Mouse (Mus musculus): Measurements from ENCODE around the gene Miga1. TPM values are rescaled to one million over a fixed set of nuclear protein-coding genes. Genes with fewer than 3 reads are reported as not detected.
"Not testable (repeated sequence)": the region's sequence is repeated elsewhere in the genome, so short reads cannot be mapped to it uniquely, and the experiment has no call there.

Gene Miga1
- polyA plus RNA-seq, 1 experiment from 2014 or later = 16.7 TPM

DNA sequence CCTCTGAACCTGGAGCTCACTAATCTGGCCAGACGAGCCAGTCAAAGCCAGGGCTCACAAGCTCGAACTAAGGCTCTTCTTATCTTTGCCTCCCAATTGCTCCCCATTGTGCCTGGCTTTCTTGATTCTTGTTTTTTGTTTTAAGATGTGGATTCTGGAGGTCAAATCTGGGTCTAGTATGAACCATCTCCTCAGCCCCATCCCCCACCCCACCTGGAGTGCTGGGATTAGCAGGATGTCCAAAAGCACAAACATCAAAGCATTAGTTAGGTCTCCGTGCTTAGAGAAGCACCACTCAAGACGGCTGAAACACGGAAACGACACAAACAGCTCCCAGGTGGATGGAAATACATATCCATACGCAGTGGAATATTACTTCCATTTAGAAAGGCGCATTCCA is 4.1 kb downstream of the Miga1 start:
- Histone ChIP-seq H3K4me1 (ENCODE audit: control insufficient read depth, insufficient read depth, low read length) (peaks cover 3% of the 10 kb centered on the region; the same call in 1 of the 2 replicates), H3K27ac (ENCODE audit: low read depth, low read length) (no peak overlapping the region), H3K4me3 (ENCODE audit: low read depth, low read length) (no peak overlapping the region), H3K9me3 (replicated peaks; ENCODE audit: control insufficient read depth, low read length) (no peaks in the 10 kb centered on the region), H3K9ac (ENCODE audit: low read depth, low read length) (no peak overlapping the region), H3K36me3 (ENCODE audit: control insufficient read depth, insufficient read depth, low read length) (peaks cover 17% of the 10 kb centered on the region), H3K4me2 (no peak overlapping the region), H3K27me3 (ENCODE audit: control insufficient read depth, insufficient read depth, low read length) (no peaks in the 10 kb centered on the region)
- WGBS (ENCODE audit: insufficient replicate concordance) = 68% methylated on average over 8 of the region's 8 CpGs
- no peak for ATAC-seq (replicated peaks; ENCODE audit: insufficient number of reproducible peaks, low FRiP score, low TSS enrichment)

DNA sequence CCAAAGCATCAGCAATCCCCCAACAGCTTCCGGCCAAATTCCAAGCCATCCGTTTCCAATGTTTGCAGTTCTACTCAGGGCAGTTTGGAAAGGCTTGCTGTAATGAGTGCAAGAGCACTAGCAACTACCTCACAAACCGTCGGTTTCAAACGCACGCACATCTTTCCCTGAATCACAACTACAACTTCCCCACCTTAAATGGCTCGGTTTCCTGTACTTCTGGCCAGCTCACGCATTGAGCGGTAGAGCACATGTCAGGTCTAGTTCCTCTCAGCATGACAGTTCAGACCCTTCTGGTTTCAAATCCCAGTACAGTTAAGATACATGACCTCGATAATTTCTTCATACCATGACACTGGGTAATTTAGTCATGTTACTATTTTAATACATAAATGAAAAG is 6.6 kb downstream of the Miga1 start:
- H3K36me3 ChIP-seq (ENCODE audit: control insufficient read depth, insufficient read depth, low read length) = peaks cover 17% of the 10 kb centered on the region
- H3K9me3 ChIP-seq (replicated peaks; ENCODE audit: control insufficient read depth, low read length) = no peaks in the 10 kb centered on the region
- H3K27me3 ChIP-seq (ENCODE audit: control insufficient read depth, insufficient read depth, low read length) = no peaks in the 10 kb centered on the region
- 93% methylated on average over 10 of the region's 10 CpGs for whole genome bisulfite sequencing (ENCODE audit: insufficient replicate concordance)
- no peak overlapping the region for H3K4me3 ChIP-seq (ENCODE audit: low read depth, low read length)
- no peak overlapping the region for H3K4me2 ChIP-seq
- no peak overlapping the region for H3K9ac ChIP-seq (ENCODE audit: low read depth, low read length)
- ATAC-seq (replicated peaks; ENCODE audit: insufficient number of reproducible peaks, low FRiP score, low TSS enrichment) = no peak
- no peak overlapping the region for H3K27ac ChIP-seq (ENCODE audit: low read depth, low read length)
- no peaks in the 10 kb centered on the region for H3K4me1 ChIP-seq (ENCODE audit: control insufficient read depth, insufficient read depth, low read length)

DNA sequence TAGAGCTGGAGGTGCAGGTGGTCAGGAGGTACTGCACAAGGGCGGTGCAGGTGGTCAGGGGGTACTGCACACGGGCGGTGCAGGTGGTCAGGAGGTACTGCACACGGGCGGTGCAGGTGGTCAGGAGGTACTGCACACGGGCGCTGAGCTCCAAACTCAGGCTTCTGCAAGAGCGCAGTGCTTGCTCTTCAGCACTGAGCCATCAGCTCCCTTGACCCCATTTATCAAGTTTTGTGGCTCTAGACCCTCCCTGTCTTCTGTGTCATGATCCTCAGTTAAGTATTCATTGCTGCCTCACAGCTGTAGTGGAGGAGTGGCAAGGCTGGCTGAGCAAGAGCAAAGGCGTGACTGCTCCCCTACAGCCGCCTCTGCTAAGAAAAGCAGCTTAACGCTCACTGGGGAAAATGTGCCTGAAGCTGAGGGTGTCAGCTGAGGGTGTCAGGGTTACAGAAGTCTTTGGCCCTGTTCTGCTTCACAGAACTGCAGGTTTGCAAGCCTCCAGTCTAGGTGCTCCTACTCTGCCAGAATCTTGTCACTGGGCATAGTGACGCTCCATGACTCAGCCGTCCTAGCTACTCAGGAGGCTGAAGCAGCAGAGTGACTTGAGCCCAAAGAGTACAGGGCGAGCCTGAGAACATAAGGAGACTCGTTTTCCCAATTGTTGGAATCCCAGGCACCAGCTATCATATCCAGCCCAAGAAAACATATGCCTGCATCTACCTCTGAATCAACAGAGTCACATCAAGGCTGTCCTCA is 7.5 kb downstream of the Miga1 start:
- Histone ChIP-seq H3K4me3 (ENCODE audit: low read depth, low read length) (no peak overlapping the region), H3K9ac (ENCODE audit: low read depth, low read length) (no peak overlapping the region), H3K4me1 (ENCODE audit: control insufficient read depth, insufficient read depth, low read length) (no peaks in the 10 kb centered on the region), H3K9me3 (replicated peaks; ENCODE audit: control insufficient read depth, low read length) (no peaks in the 10 kb centered on the region), H3K36me3 (ENCODE audit: control insufficient read depth, insufficient read depth, low read length) (peaks cover 17% of the 10 kb centered on the region), H3K27ac (ENCODE audit: low read depth, low read length) (no peak overlapping the region), H3K4me2 (no peak overlapping the region), H3K27me3 (ENCODE audit: control insufficient read depth, insufficient read depth, low read length) (no peaks in the 10 kb centered on the region)
- 90% methylated on average over 15 of the region's 15 CpGs for WGBS (ENCODE audit: insufficient replicate concordance)
- ATAC-seq (replicated peaks; ENCODE audit: insufficient number of reproducible peaks, low FRiP score, low TSS enrichment) = no peak

DNA sequence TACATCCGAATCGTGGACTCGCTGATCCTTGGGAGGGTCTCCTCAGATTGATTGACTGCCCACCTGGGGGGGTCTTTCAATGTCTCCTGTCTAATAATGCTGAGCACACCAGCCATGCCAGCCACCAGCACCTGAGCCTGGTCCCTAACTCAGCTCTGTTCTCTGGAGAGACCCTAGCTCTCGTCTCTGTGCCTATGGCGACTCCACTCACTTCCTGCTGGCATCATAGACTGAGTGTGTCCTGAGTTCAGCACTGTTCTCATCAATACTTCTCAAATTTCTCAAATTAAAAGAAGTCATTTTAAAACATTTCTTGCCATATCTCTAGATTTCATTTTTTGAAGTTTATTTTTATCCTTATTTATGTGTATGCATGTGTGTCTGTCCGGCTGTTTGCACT is 8.1 kb downstream of the Miga1 start:
- H3K4me2 ChIP-seq = no peak overlapping the region
- no peak overlapping the region for H3K4me3 ChIP-seq (ENCODE audit: low read depth, low read length)
- 92% methylated on average over 4 of the region's 6 CpGs for WGBS (ENCODE audit: insufficient replicate concordance)
- H3K27ac ChIP-seq (ENCODE audit: low read depth, low read length) = no peak overlapping the region
- no peaks in the 10 kb centered on the region for H3K27me3 ChIP-seq (ENCODE audit: control insufficient read depth, insufficient read depth, low read length)
- no peaks in the 10 kb centered on the region for H3K9me3 ChIP-seq (replicated peaks; ENCODE audit: control insufficient read depth, low read length)
- H3K9ac ChIP-seq (ENCODE audit: low read depth, low read length) = no peak overlapping the region
- H3K4me1 ChIP-seq (ENCODE audit: control insufficient read depth, insufficient read depth, low read length) = no peaks in the 10 kb centered on the region
- H3K36me3 ChIP-seq (ENCODE audit: control insufficient read depth, insufficient read depth, low read length) = peaks cover 13% of the 10 kb centered on the region
- no peak for ATAC-seq (replicated peaks; ENCODE audit: insufficient number of reproducible peaks, low FRiP score, low TSS enrichment)

DNA sequence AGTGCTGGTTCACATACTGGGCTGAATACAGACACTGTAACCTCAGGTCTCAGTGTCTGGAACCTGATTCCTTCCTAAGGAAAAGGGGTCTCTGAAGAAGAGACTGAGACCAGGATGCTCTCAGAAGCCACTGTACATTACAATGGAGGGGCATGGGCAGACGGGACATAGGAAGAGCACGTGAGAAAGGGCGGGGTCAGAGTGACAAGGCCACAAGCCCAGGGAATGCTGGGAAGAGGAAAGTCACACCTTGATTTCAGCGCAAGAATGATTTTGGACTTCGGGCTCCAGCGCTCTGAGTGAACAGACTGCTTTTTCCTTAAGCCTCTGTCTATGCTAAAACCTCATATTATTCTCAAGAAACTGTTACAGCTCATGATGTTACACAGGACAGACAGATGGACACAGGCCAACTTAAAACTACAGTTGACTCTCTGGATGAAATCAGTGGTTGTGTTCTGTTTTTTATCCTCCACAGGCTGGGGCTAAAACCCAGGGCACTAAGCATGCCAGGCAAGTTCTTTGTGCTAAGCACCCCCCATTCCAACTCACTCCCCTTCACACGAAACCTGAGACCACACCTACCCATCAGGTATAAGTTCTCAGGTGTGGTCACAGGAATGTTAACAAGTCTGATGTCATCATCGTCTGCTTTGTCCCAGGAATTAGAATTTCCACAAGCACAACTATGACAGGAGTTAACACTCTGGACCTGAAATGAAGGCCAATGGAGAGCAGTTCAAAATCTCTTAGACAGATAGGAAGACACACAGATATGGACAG is 18.3 kb downstream of the Miga1 start:
- Histone ChIP-seq H3K27me3 (ENCODE audit: control insufficient read depth, insufficient read depth, low read length) (no peaks in the 10 kb centered on the region), H3K27ac (ENCODE audit: low read depth, low read length) (no peak overlapping the region), H3K9ac (ENCODE audit: low read depth, low read length) (no peak overlapping the region), H3K36me3 (ENCODE audit: control insufficient read depth, insufficient read depth, low read length) (peaks cover 4% of the 10 kb centered on the region; the same call in 1 of the 2 replicates), H3K9me3 (replicated peaks; ENCODE audit: control insufficient read depth, low read length) (no peaks in the 10 kb centered on the region), H3K4me1 (ENCODE audit: control insufficient read depth, insufficient read depth, low read length) (no peaks in the 10 kb centered on the region), H3K4me2 (no peak overlapping the region), H3K4me3 (ENCODE audit: low read depth, low read length) (no peak overlapping the region)
- 87% methylated on average over 8 of the region's 8 CpGs for WGBS (ENCODE audit: insufficient replicate concordance)
- ATAC-seq (replicated peaks; ENCODE audit: insufficient number of reproducible peaks, low FRiP score, low TSS enrichment) = no peak

DNA sequence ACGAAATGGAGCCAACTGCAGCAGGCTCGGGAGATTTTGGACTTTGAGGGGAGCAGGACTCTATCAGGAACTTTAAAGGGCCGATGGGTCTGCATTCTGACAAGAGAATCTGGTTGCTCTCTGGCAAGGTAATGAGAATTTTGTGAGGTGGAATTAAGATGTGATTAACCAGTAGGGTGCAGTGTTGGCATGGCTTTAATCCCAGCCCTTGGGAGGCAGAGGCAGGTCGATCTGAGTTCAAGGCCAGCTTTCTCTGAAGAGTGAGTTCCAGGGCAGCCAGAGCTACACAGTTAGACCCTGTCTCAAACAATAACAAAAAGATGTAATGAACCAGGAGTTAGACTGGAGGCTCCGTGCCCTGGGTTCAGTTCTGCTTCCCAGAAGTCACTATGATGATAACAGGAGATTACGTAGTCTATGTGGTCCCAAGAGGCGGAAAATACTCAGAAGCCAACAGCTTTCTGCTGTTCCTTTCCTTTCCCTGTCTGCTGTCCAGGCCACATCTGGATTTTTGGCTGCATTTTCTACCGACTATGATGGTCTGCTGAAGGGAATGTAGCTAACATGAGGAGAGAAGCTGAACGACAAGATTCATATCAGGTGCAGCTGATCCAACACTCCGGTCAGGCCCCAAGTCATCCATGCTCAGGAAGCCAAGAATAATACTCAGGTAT is 19.1 kb downstream of the Miga1 start:
- H3K27ac ChIP-seq (ENCODE audit: low read depth, low read length) = no peak overlapping the region

DNA sequence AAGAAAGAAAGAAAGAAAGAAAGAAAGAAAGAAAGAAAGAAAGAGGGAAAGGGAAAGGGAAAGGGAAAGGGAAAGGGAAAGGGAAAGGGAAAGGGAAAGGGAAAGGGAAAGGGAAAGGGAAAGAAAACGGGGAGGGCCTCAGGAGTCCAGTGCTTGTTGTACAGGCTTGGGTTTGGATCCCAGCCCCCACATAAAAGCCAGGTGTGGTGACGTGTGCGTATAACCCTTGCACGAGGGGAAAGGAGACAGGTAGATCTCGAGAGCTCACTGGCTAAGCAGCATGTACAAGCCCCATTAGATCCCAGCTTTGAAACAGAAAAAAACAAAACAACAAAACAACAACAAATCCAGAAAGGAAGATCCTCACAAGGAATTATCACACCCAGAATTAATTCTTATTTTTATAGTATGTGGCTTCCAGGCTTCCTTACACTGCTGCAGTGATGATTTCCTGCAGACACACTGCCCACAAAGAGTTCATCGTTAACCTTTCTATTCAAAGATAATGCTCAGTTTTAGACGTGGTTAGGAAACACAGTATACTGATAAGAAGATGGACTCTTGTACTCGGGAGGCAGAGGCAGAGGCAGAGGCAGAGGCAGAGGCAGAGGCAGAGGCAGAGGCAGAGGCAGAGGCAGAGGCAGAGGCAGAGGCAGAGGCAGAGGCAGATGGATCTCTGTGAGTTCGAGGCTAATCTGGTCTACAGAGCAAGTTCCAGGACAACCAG is 23.6 kb downstream of the Miga1 start:
- ATAC-seq (replicated peaks; ENCODE audit: insufficient number of reproducible peaks, low FRiP score, low TSS enrichment) = not testable (repeated sequence)

More for the DNA sequence above, 19.1 kb downstream of the Miga1 start:
- Histone ChIP-seq H3K4me3 (ENCODE audit: low read depth, low read length) (no peak overlapping the region), H3K36me3 (ENCODE audit: control insufficient read depth, insufficient read depth, low read length) (peaks cover 4% of the 10 kb centered on the region; the same call in 1 of the 2 replicates), H3K9me3 (replicated peaks; ENCODE audit: control insufficient read depth, low read length) (no peaks in the 10 kb centered on the region), H3K27me3 (ENCODE audit: control insufficient read depth, insufficient read depth, low read length) (no peaks in the 10 kb centered on the region), H3K4me2 (no peak overlapping the region), H3K9ac (ENCODE audit: low read depth, low read length) (no peak overlapping the region), H3K4me1 (ENCODE audit: control insufficient read depth, insufficient read depth, low read length) (no peaks in the 10 kb centered on the region)
- 88% methylated on average over 10 of the region's 10 CpGs for WGBS (ENCODE audit: insufficient replicate concordance)
- ATAC-seq (replicated peaks; ENCODE audit: insufficient number of reproducible peaks, low FRiP score, low TSS enrichment) = no peak

DNA sequence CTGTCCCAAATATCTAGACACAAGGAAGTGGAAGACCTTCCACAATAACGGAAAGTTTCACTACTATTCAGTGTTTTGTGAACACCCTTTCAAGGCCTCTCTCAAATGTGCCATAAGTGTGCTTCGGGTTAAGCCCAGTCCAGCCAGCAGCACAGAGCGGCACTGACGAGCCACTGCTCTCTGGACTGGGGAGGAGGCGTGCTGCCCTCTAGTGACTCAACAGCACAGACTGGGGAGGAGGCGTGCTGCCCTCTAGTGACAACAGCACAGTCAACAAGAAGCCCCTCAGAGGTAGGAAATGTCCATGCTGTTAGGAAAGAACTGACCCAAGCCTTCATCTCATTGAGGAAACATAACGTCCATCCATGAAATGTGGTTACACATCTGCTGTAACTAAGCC is 24.6 kb downstream of the Miga1 start:
- 12% methylated on average over 7 of the region's 7 CpGs for WGBS (ENCODE audit: insufficient replicate concordance)
- H3K27ac ChIP-seq (ENCODE audit: low read depth, low read length) = 0 out of 2 replicates have a peak overlapping the region, but pooled peaks have one; percentile 29
- H3K27me3 ChIP-seq (ENCODE audit: control insufficient read depth, insufficient read depth, low read length) = no peaks in the 10 kb centered on the region
- peak; percentile 84; the same call in 1 of the 2 replicates for ATAC-seq (replicated peaks; ENCODE audit: insufficient number of reproducible peaks, low FRiP score, low TSS enrichment)
- H3K9ac ChIP-seq (ENCODE audit: low read depth, low read length) = no peak overlapping the region
- H3K4me3 ChIP-seq (ENCODE audit: low read depth, low read length) = no peak overlapping the region
- no peak overlapping the region for H3K4me2 ChIP-seq
- H3K36me3 ChIP-seq (ENCODE audit: control insufficient read depth, insufficient read depth, low read length) = 0 out of 2 replicates have a peak, but pooled peaks cover 3% of the 10 kb centered on the region
- peaks cover 7% of the 10 kb centered on the region; the same call in 1 of the 2 replicates for H3K4me1 ChIP-seq (ENCODE audit: control insufficient read depth, insufficient read depth, low read length)
- no peaks in the 10 kb centered on the region for H3K9me3 ChIP-seq (replicated peaks; ENCODE audit: control insufficient read depth, low read length)

More for the DNA sequence above, 23.6 kb downstream of the Miga1 start:
- H3K27me3 ChIP-seq (ENCODE audit: control insufficient read depth, insufficient read depth, low read length); H3K4me1 ChIP-seq (ENCODE audit: control insufficient read depth, insufficient read depth, low read length); H3K4me2 ChIP-seq; H3K9ac ChIP-seq (ENCODE audit: low read depth, low read length); H3K27ac ChIP-seq (ENCODE audit: low read depth, low read length); H3K9me3 ChIP-seq (replicated peaks; ENCODE audit: control insufficient read depth, low read length); H3K4me3 ChIP-seq (ENCODE audit: low read depth, low read length); H3K36me3 ChIP-seq (ENCODE audit: control insufficient read depth, insufficient read depth, low read length): not testable (repeated sequence)
- whole genome bisulfite sequencing (ENCODE audit: insufficient replicate concordance) = 65% methylated on average over 9 of the region's 9 CpGs

Measured in heart, embryonic 11.5 days (tissue).